Mouse (Mus musculus): ENCODE results near the gene Rps7. TPM values are rescaled to one million over a fixed set of nuclear protein-coding genes. Genes with fewer than 3 reads are reported as not detected.
A peak's percentile ranks its signal among the peaks of the same experiment; 100 is the strongest.

The Rps7 gene
- 752 and 847 TPM in 2 replicates for polyA plus RNA-seq (2016; fragmentation: Nextera tagmentation; extraction: Ambion mirVana)

GRCm38 (mm10) chr12:28635535-28636476 lies at the start of gene Rps7:
Gene Rps7, minus strand, starts transcription at chr12:28635953.
- Histone ChIP-seq H3K4me1 (replicated peaks) (peaks cover 9% of the 10 kb centered on the region), H3K27me3 (no peaks in the 10 kb centered on the region), H3K4me2 (peak within 1 kb of the TSS; percentile 77), H3K27ac (peak within 1 kb of the TSS; percentile 92), H3K9ac (replicated peaks) (peak within 1 kb of the TSS; percentile 99), H3K4me3 (replicated peaks) (peak within 1 kb of the TSS; percentile 88), H3K9me3 (no peaks in the 10 kb centered on the region), H3K36me3 (peaks cover 38% of the 10 kb centered on the region)
- 5% methylated on average over 69 of the region's 69 CpGs for WGBS
- ATAC-seq (ENCODE audit: insufficient number of reproducible peaks, insufficient read depth, low FRiP score, low TSS enrichment, low read depth) = peak; percentile 87

GRCm38 (mm10) chr12:28684674-28685073 lies 48.9 kb upstream of the Rps7 start:
- H3K36me3 ChIP-seq = peaks cover 38% of the 10 kb centered on the region
- ATAC-seq (ENCODE audit: insufficient number of reproducible peaks, insufficient read depth, low FRiP score, low TSS enrichment, low read depth) = no peak

GRCm38 (mm10) chr12:28675925-28676209 lies 40.1 kb upstream of the Rps7 start:
- Histone ChIP-seq H3K4me2 (peak overlapping the region; percentile 60), H3K36me3 (peaks cover 23% of the 10 kb centered on the region), H3K27me3 (no peaks in the 10 kb centered on the region), H3K9ac (replicated peaks) (peak overlapping the region; percentile 53), H3K27ac (peak overlapping the region; percentile 95), H3K4me3 (replicated peaks) (peak overlapping the region; percentile 46), H3K9me3 (no peaks in the 10 kb centered on the region), H3K4me1 (replicated peaks) (peaks cover 11% of the 10 kb centered on the region)
- WGBS = 71% methylated on average over 5 of the region's 5 CpGs
- ATAC-seq (ENCODE audit: insufficient number of reproducible peaks, insufficient read depth, low FRiP score, low TSS enrichment, low read depth) = no peak

More at GRCm38 (mm10) chr12:28684674-28685073, 48.9 kb upstream of the Rps7 start:
- no peaks in the 10 kb centered on the region for H3K27me3 ChIP-seq
- no peak overlapping the region for H3K9ac ChIP-seq (replicated peaks)
- H3K4me3 ChIP-seq (replicated peaks) = no peak overlapping the region
- no peak overlapping the region for H3K27ac ChIP-seq
- H3K9me3 ChIP-seq = no peaks in the 10 kb centered on the region
- 88% methylated on average over 1 of the region's 1 CpGs for WGBS
- no peak overlapping the region for H3K4me2 ChIP-seq
- no peaks in the 10 kb centered on the region for H3K4me1 ChIP-seq (replicated peaks)

- Histone ChIP-seq H3K9ac (replicated peaks) (peak within 1 kb of the TSS; percentile 53), H3K27me3 (no peaks in the 10 kb centered on the region), H3K4me3 (replicated peaks) (peak within 1 kb of the TSS; percentile 46), H3K27ac (peak within 1 kb of the TSS; percentile 95), H3K4me2 (peak within 1 kb of the TSS; percentile 60), H3K9me3 (no peaks in the 10 kb centered on the region), H3K4me1 (replicated peaks) (peaks cover 11% of the 10 kb centered on the region), H3K36me3 (peaks cover 23% of the 10 kb centered on the region)
- WGBS = 2% methylated on average over 53 of the region's 53 CpGs
- peak; percentile 98 for ATAC-seq (ENCODE audit: insufficient number of reproducible peaks, insufficient read depth, low FRiP score, low TSS enrichment, low read depth)
Observed at GRCm38 (mm10) chr12:28675121-28675924, 39.6 kb upstream of the Rps7 start, which contains the start of gene Adi1. Gene Adi1, plus strand, starts transcription at chr12:28675231.

- Histone ChIP-seq H3K27me3 (no peaks in the 10 kb centered on the region), H3K9me3 (no peaks in the 10 kb centered on the region), H3K9ac (replicated peaks) (no peak overlapping the region), H3K4me2 (peak overlapping the region; percentile 60), H3K4me1 (replicated peaks) (peaks cover 11% of the 10 kb centered on the region), H3K27ac (no peak overlapping the region), H3K36me3 (peaks cover 18% of the 10 kb centered on the region), H3K4me3 (replicated peaks) (peak overlapping the region; percentile 46; the same call in 1 of the 2 replicates)
- 83% methylated on average over 10 of the region's 10 CpGs for WGBS
- no peak for ATAC-seq (ENCODE audit: insufficient number of reproducible peaks, insufficient read depth, low FRiP score, low TSS enrichment, low read depth)
Observed at GRCm38 (mm10) chr12:28674038-28674720, 38.4 kb upstream of the Rps7 start.

- WGBS = 35% methylated on average over 8 of the region's 8 CpGs
- H3K27ac ChIP-seq = no peak overlapping the region
- H3K4me1 ChIP-seq (replicated peaks) = no peaks in the 10 kb centered on the region; the same call in 1 of the 2 replicates
- no peaks in the 10 kb centered on the region for H3K9me3 ChIP-seq
- no peak overlapping the region for H3K4me3 ChIP-seq (replicated peaks)
- no peak for ATAC-seq (ENCODE audit: insufficient number of reproducible peaks, insufficient read depth, low FRiP score, low TSS enrichment, low read depth)
- H3K27me3 ChIP-seq = no peaks in the 10 kb centered on the region
- no peaks in the 10 kb centered on the region for H3K36me3 ChIP-seq
- H3K4me2 ChIP-seq = no peak overlapping the region
- H3K9ac ChIP-seq (replicated peaks) = no peak overlapping the region
Observed at GRCm38 (mm10) chr12:28667287-28667686, 31.5 kb upstream of the Rps7 start.

GRCm38 (mm10) chr12:28666734-28667133 lies 31.0 kb upstream of the Rps7 start:
- H3K9ac ChIP-seq (replicated peaks) = no peak overlapping the region

GRCm38 (mm10) chr12:28662628-28663027 lies 26.9 kb upstream of the Rps7 start:
- Histone ChIP-seq H3K27me3 (no peaks in the 10 kb centered on the region), H3K9me3 (no peaks in the 10 kb centered on the region)
- ATAC-seq (ENCODE audit: insufficient number of reproducible peaks, insufficient read depth, low FRiP score, low TSS enrichment, low read depth) = no peak

More at GRCm38 (mm10) chr12:28666734-28667133, 31.0 kb upstream of the Rps7 start:
- H3K27me3 ChIP-seq = no peaks in the 10 kb centered on the region
- no peak for ATAC-seq (ENCODE audit: insufficient number of reproducible peaks, insufficient read depth, low FRiP score, low TSS enrichment, low read depth)
- no peaks in the 10 kb centered on the region for H3K9me3 ChIP-seq
- H3K4me1 ChIP-seq (replicated peaks) = no peaks in the 10 kb centered on the region; the same call in 1 of the 2 replicates
- WGBS = 81% methylated on average over 4 of the region's 4 CpGs
- H3K36me3 ChIP-seq = no peaks in the 10 kb centered on the region
- H3K27ac ChIP-seq = no peak overlapping the region
- H3K4me2 ChIP-seq = no peak overlapping the region
- no peak overlapping the region for H3K4me3 ChIP-seq (replicated peaks)

GRCm38 (mm10) chr12:28649141-28650110 lies 13.7 kb upstream of the Rps7 start, which contains the start of gene Rnaseh1:
Gene Rnaseh1, plus strand, starts transcription at chr12:28649602.
- H3K27ac ChIP-seq = peak within 1 kb of the TSS; percentile 53; the same call in 1 of the 2 replicates
- peaks cover 12% of the 10 kb centered on the region for H3K36me3 ChIP-seq
- 2% methylated on average over 52 of the region's 52 CpGs for WGBS
- peak within 1 kb of the TSS; percentile 72 for H3K9ac ChIP-seq (replicated peaks)
- peaks cover 9% of the 10 kb centered on the region for H3K4me1 ChIP-seq (replicated peaks)
- H3K27me3 ChIP-seq = no peaks in the 10 kb centered on the region; the same call in 1 of the 2 replicates
- ATAC-seq (ENCODE audit: insufficient number of reproducible peaks, insufficient read depth, low FRiP score, low TSS enrichment, low read depth) = peak; percentile 90
- H3K9me3 ChIP-seq = no peaks in the 10 kb centered on the region
- H3K4me2 ChIP-seq = peak within 1 kb of the TSS; percentile 93
- H3K4me3 ChIP-seq (replicated peaks) = peak within 1 kb of the TSS; percentile 80

More at GRCm38 (mm10) chr12:28662628-28663027, 26.9 kb upstream of the Rps7 start:
- H3K4me3 ChIP-seq (replicated peaks) = no peak overlapping the region
- no peak overlapping the region for H3K27ac ChIP-seq
- no peak overlapping the region for H3K4me2 ChIP-seq
- peaks cover 38% of the 10 kb centered on the region for H3K36me3 ChIP-seq
- H3K9ac ChIP-seq (replicated peaks) = no peak overlapping the region
- WGBS = 85% methylated on average over 4 of the region's 4 CpGs
- no peaks in the 10 kb centered on the region; the same call in 1 of the 2 replicates for H3K4me1 ChIP-seq (replicated peaks)

- H3K4me1 ChIP-seq (replicated peaks) = peaks cover 9% of the 10 kb centered on the region
- no peaks in the 10 kb centered on the region for H3K9me3 ChIP-seq
- WGBS = 84% methylated on average over 2 of the region's 2 CpGs
- no peak overlapping the region for H3K4me3 ChIP-seq (replicated peaks)
- H3K4me2 ChIP-seq = no peak overlapping the region
- H3K27me3 ChIP-seq = peaks cover 7% of the 10 kb centered on the region
- no peak for ATAC-seq (ENCODE audit: insufficient number of reproducible peaks, insufficient read depth, low FRiP score, low TSS enrichment, low read depth)
- H3K36me3 ChIP-seq = peaks cover 9% of the 10 kb centered on the region
- H3K27ac ChIP-seq = no peak overlapping the region
- H3K9ac ChIP-seq (replicated peaks) = no peak overlapping the region
Observed at GRCm38 (mm10) chr12:28638778-28639177, 3.0 kb upstream of the Rps7 start.
